18 mouse cellular contexts compared by ENCODE assay signal in the genomic region with DNA sequence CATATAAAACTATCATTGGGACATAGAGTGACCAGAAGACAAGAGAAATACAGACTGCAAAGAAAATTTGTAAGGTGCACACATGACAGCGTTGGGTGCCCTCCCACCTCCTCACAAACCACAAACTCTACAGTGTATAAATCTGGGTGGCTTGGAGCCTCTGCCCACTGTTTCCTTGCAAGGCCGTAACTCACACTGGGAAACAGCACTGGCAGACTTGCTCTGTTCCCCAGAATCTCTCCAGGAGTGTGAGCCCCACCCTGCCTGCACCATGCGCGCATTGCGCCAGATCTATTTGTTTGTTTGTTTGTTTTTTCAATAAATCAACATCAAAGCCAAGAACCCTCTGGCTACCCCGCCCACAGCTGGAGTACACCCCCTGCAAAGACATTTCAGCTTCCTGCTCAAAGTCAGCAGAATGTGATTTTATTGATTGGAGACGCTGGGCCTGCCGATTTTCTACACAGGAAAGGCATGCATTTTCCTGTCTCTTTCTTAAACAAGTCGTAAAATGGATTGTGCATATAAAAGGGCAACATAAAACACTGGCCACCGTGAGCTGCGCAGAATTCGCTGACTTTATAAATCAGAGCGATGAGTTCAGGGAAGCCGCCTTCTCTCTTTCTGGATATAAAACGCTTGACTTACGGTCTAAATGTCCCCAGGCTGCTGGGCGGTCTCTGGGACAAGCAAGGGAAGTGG. TPM values are rescaled to one million over a fixed set of nuclear protein-coding genes. Genes with fewer than 3 reads are reported as not detected.
DNase-seq lines count a peak whose midpoint lies in the region; ATAC-seq and TF ChIP-seq lines count a peak whose summit lies in the region.
"Had no signal": no experiment of that assay in that cellular context is flagged by ENCODE, and none has a peak within 500 bp of the region (broad histone marks: within the 10 kb centered on the region; RNA-seq: fewer than 3 reads in every experiment).

No protein-coding gene starts in this region.

- TF ChIP-seq CTCF in midbrain, postnatal 0 days (IDR thresholded peaks at IDR 0.05): no peak

- no peak overlapping the region for H3K9ac ChIP-seq in intestine, embryonic 14.5 days (ENCODE audit: low read length)
- no peak overlapping the region for H3K9ac ChIP-seq in intestine, embryonic 15.5 days
- no peak overlapping the region for H3K9ac ChIP-seq in midbrain, embryonic 14.5 days (replicated peaks; ENCODE audit: low read length)
- H3K9ac ChIP-seq in midbrain, postnatal 0 days (replicated peaks; ENCODE audit: low read length, poor library complexity, severe bottlenecking): no peak overlapping the region
- H3K9ac ChIP-seq in neural tube, embryonic 14.5 days (replicated peaks; ENCODE audit: low read depth, low read length): 0 out of 2 replicates have a peak overlapping the region, but pooled peaks have one; percentile 8
- H3K9ac ChIP-seq: forebrain, embryonic 15.5 days; heart, embryonic 15.5 days; hindbrain, embryonic 13.5 days; liver, embryonic 15.5 days had no signal

- H3K4me1 ChIP-seq in intestine, embryonic 14.5 days (replicated peaks; ENCODE audit: control insufficient read depth, insufficient read depth, low read length): no peaks in the 10 kb centered on the region
- H3K4me1 ChIP-seq in intestine, embryonic 15.5 days (replicated peaks): 0 out of 2 replicates have a peak, but pooled peaks cover 3% of the 10 kb centered on the region
- no peaks in the 10 kb centered on the region for H3K4me1 ChIP-seq in midbrain, embryonic 14.5 days (ENCODE audit: control insufficient read depth, insufficient read depth, low read length)
- no peaks in the 10 kb centered on the region for H3K4me1 ChIP-seq in midbrain, postnatal 0 days (ENCODE audit: insufficient read depth, low read length)
- peaks cover 10% of the 10 kb centered on the region; the same call in 1 of the 2 replicates for H3K4me1 ChIP-seq in neural tube, embryonic 14.5 days (ENCODE audit: control insufficient read depth, insufficient read depth, low read length)
- H3K4me1 ChIP-seq: forebrain, embryonic 15.5 days; liver, embryonic 15.5 days had no signal

- no peak overlapping the region for H3K4me2 ChIP-seq in intestine, embryonic 14.5 days (ENCODE audit: low read length)
- H3K4me2 ChIP-seq in intestine, embryonic 15.5 days (replicated peaks): no peak overlapping the region
- no peak overlapping the region for H3K4me2 ChIP-seq in midbrain, embryonic 14.5 days (ENCODE audit: low read length)
- H3K4me2 ChIP-seq in midbrain, postnatal 0 days (ENCODE audit: low read depth, low read length, poor library complexity, severe bottlenecking): no peak overlapping the region
- H3K4me2 ChIP-seq in neural tube, embryonic 14.5 days (ENCODE audit: low read depth, low read length): no peak overlapping the region
- H3K4me2 ChIP-seq: forebrain, embryonic 15.5 days; heart, embryonic 15.5 days; hindbrain, embryonic 13.5 days; liver, embryonic 15.5 days had no signal

- ATAC-seq in intestine, embryonic 14.5 days (replicated peaks; ENCODE audit: low FRiP score, low TSS enrichment, low read depth): no peak
- no peak for ATAC-seq in intestine, embryonic 15.5 days
- ATAC-seq in midbrain, embryonic 14.5 days (ENCODE audit: low FRiP score, low TSS enrichment): no peak
- no peak for ATAC-seq in midbrain, postnatal 0 days (ENCODE audit: low FRiP score)
- peak; percentile 65; the same call in 1 of the 2 replicates for ATAC-seq in neural tube, embryonic 14.5 days (ENCODE audit: low read depth)
- no peak for ATAC-seq in megakaryocyte, adult 5-6 weeks (ENCODE audit: poor library complexity, severe bottlenecking)
- ATAC-seq: forebrain, embryonic 15.5 days had no signal

- no peak overlapping the region for H3K4me3 ChIP-seq in intestine, embryonic 14.5 days (ENCODE audit: low read depth, low read length)
- no peak overlapping the region for H3K4me3 ChIP-seq in intestine, embryonic 15.5 days (replicated peaks)
- no peak overlapping the region for H3K4me3 ChIP-seq in midbrain, embryonic 14.5 days (replicated peaks; ENCODE audit: low read depth, low read length)
- H3K4me3 ChIP-seq in midbrain, postnatal 0 days (ENCODE audit: low read depth, low read length): no peak overlapping the region
- H3K4me3 ChIP-seq in neural tube, embryonic 14.5 days (ENCODE audit: low read depth, low read length): no peak overlapping the region
- H3K4me3 ChIP-seq: forebrain, embryonic 15.5 days; heart, embryonic 15.5 days; hindbrain, embryonic 13.5 days; liver, embryonic 15.5 days had no signal

- no peaks in the 10 kb centered on the region for H3K36me3 ChIP-seq in intestine, embryonic 14.5 days (ENCODE audit: control insufficient read depth, insufficient read depth, low read length)
- H3K36me3 ChIP-seq in intestine, embryonic 15.5 days: no peaks in the 10 kb centered on the region
- H3K36me3 ChIP-seq in midbrain, embryonic 14.5 days (ENCODE audit: control insufficient read depth, insufficient read depth, low read length): no peaks in the 10 kb centered on the region
- H3K36me3 ChIP-seq in midbrain, postnatal 0 days (ENCODE audit: insufficient read depth, low read length): no peaks in the 10 kb centered on the region
- H3K36me3 ChIP-seq in neural tube, embryonic 14.5 days (ENCODE audit: control insufficient read depth, insufficient read depth, low read length): no peaks in the 10 kb centered on the region
- H3K36me3 ChIP-seq: forebrain, embryonic 15.5 days; G1E; heart, embryonic 15.5 days; hindbrain, embryonic 13.5 days; liver, embryonic 15.5 days had no signal

- H3K27me3 ChIP-seq in intestine, embryonic 14.5 days (replicated peaks; ENCODE audit: control insufficient read depth, insufficient read depth, low read length): no peaks in the 10 kb centered on the region
- H3K27me3 ChIP-seq in intestine, embryonic 15.5 days (replicated peaks): no peaks in the 10 kb centered on the region
- no peaks in the 10 kb centered on the region for H3K27me3 ChIP-seq in midbrain, embryonic 14.5 days (ENCODE audit: control insufficient read depth, insufficient read depth, low read length)
- H3K27me3 ChIP-seq in midbrain, postnatal 0 days (ENCODE audit: insufficient read depth, low read length): no peaks in the 10 kb centered on the region
- no peaks in the 10 kb centered on the region for H3K27me3 ChIP-seq in neural tube, embryonic 14.5 days (ENCODE audit: control insufficient read depth, insufficient read depth, low read length)
- H3K27me3 ChIP-seq: forebrain, embryonic 15.5 days had no signal

- H3K27ac ChIP-seq in intestine, embryonic 14.5 days (ENCODE audit: low read depth): 0 out of 2 replicates have a peak overlapping the region, but pooled peaks have one; percentile 9
- H3K27ac ChIP-seq in intestine, embryonic 15.5 days: no peak overlapping the region
- no peak overlapping the region for H3K27ac ChIP-seq in midbrain, embryonic 14.5 days (replicated peaks; ENCODE audit: low read depth, low read length)
- H3K27ac ChIP-seq in midbrain, postnatal 0 days (ENCODE audit: low read depth, low read length): no peak overlapping the region
- H3K27ac ChIP-seq in neural tube, embryonic 14.5 days (ENCODE audit: low read depth, low read length): peak overlapping the region; percentile 4; the same call in 1 of the 2 replicates
- H3K27ac ChIP-seq: forebrain, embryonic 15.5 days; heart, embryonic 15.5 days; hindbrain, embryonic 13.5 days; liver, embryonic 15.5 days had no signal

- H3K9me3 ChIP-seq in intestine, embryonic 14.5 days (ENCODE audit: control insufficient read depth, low read length): no peaks in the 10 kb centered on the region
- no peaks in the 10 kb centered on the region for H3K9me3 ChIP-seq in intestine, embryonic 15.5 days
- H3K9me3 ChIP-seq in midbrain, embryonic 14.5 days (ENCODE audit: control insufficient read depth, low read length): no peaks in the 10 kb centered on the region
- no peaks in the 10 kb centered on the region for H3K9me3 ChIP-seq in midbrain, postnatal 0 days (ENCODE audit: low read length)
- H3K9me3 ChIP-seq in neural tube, embryonic 14.5 days (ENCODE audit: control insufficient read depth, low read length): no peaks in the 10 kb centered on the region
- H3K9me3 ChIP-seq: forebrain, embryonic 15.5 days; G1E; heart, embryonic 15.5 days; hindbrain, embryonic 13.5 days; liver, embryonic 15.5 days had no signal

- no peak for DNase-seq in intestine, embryonic 14.5 days (ENCODE audit: low spot score)
- DNase-seq in midbrain, embryonic 14.5 days: peak; percentile 14
- no peak for DNase-seq in midbrain, postnatal 0 days (ENCODE audit: low spot score)
- DNase-seq in kidney, postnatal 4 days: peak; percentile 13 to 34
- no peak for DNase-seq in cerebellum, adult 11-12 months
- DNase-seq: adrenal gland, adult 2 months; cerebellum, adult 2 months; heart, adult 18-20 months; layer of hippocampus, postnatal 36 days; lung, postnatal 10 days had no signal

- 37% methylated on average over 17 of the region's 17 CpGs for WGBS in intestine, embryonic 14.5 days
- 38% methylated on average over 17 of the region's 17 CpGs for WGBS in intestine, embryonic 15.5 days
- WGBS in midbrain, embryonic 14.5 days: 79% methylated on average over 17 of the region's 17 CpGs
- 67% methylated on average over 17 of the region's 17 CpGs for WGBS in midbrain, postnatal 0 days
- WGBS in neural tube, embryonic 14.5 days: 22% methylated on average over 17 of the region's 17 CpGs

RNA-seq across cellular contexts. Expression of a gene that starts 48.9 kb away (rescaled TPM):
- 22.8 and 26.0 TPM in 2 replicates for polyA plus RNA-seq in intestine, embryonic 14.5 days (2014; fragmentation: Nextera tagmentation; extraction: Ambion mirVana)
- 20.1 and 21.8 TPM in 2 replicates for polyA plus RNA-seq in intestine, embryonic 15.5 days (2015; fragmentation: Nextera tagmentation; extraction: Ambion mirVana)
- polyA plus RNA-seq in midbrain, embryonic 14.5 days (2014; fragmentation: Nextera tagmentation; extraction: Ambion mirVana): 295 and 301 TPM in 2 replicates
- total RNA-seq in midbrain, postnatal 0 days (2014; rRNA removed): 486 and 500 TPM in 2 replicates
- polyA plus RNA-seq in midbrain, postnatal 0 days (2015; fragmentation: Nextera tagmentation; extraction: Ambion mirVana): 426 and 440 TPM in 2 replicates
- 356 and 369 TPM in 2 replicates for polyA plus RNA-seq in neural tube, embryonic 14.5 days (2014; fragmentation: Nextera tagmentation; extraction: Ambion mirVana)
- total RNA-seq in megakaryocyte, adult 5-6 weeks (2015): 101 and 108 TPM in 2 replicates
- total RNA-seq in megakaryocyte, adult 5-6 weeks (2017): 66.1 and 67.4 TPM in 2 replicates

Comparison
In these comparisons a context has a peak if more than half of its experiments do, and no peak if none do; other contexts are left out.
1. DNase-seq: peak in midbrain, embryonic 14.5 days (single experiment) and kidney, postnatal 4 days (2 of 2); none in intestine, embryonic 14.5 days (single experiment), midbrain, postnatal 0 days (single experiment) and cerebellum, adult 11-12 months (single experiment).
2. H3K27ac ChIP-seq: peak in intestine, embryonic 14.5 days (single experiment) and neural tube, embryonic 14.5 days (single experiment); none in intestine, embryonic 15.5 days (single experiment), midbrain, embryonic 14.5 days (single experiment) and midbrain, postnatal 0 days (single experiment).
3. RNA of a gene that starts 48.9 kb away (polyA plus RNA-seq): 426 to 440 TPM in midbrain, postnatal 0 days, 356 to 369 TPM in neural tube, embryonic 14.5 days and 295 to 301 TPM in midbrain, embryonic 14.5 days; 22.8 to 26.0 TPM in intestine, embryonic 14.5 days and 20.1 to 21.8 TPM in intestine, embryonic 15.5 days; every median in the first group is over 10 times any median in the second.